Mouse (Mus musculus): ENCODE data around the gene Alcam. TPM values are rescaled to one million over a fixed set of nuclear protein-coding genes. Genes with fewer than 3 reads are reported as not detected.

Gene Alcam
- polyA plus RNA-seq, 1 experiment = 27.7 TPM

DNA sequence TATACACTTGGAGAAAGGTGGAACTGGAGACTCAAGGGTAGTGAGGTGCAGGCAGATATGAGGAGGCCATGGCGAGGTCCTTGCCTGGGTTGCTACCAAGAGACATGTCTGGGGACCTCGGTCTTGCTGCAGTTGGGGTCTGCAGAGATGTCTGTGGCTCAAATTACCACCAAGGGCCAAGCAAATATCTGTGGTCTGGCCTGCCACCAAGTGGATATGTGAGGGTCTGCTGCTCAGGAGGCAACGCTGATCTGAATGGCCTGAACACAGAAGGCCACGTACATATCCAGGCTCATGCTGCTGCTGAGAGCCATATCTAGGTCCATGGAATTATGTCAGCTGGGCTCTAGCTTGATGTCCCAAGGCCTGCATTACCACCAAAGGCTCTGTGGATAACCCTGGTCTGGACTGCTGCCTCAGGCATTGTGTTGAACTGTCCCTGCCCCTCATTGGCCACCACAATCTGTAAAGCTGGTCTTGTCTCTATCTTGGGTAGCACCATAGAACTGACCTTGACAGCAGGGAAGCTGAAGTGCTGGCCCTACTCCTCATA, 210.4 kb downstream of the Alcam start:
- TF ChIP-seq MAX (IDR thresholded peaks at IDR 0.05) (no peak), USF1 (IDR thresholded peaks at IDR 0.05; ENCODE audit: low read depth) (no peak), CTCF (IDR thresholded peaks at IDR 0.05; ENCODE audit: control insufficient read depth, insufficient read depth, insufficient read length) (no peak), MYOG (IDR thresholded peaks at IDR 0.05; ENCODE audit: control insufficient read depth, extremely low read depth, insufficient read length) (no peak), CEBPB (IDR thresholded peaks at IDR 0.05; ENCODE audit: low read depth) (no peak), MYOD1 (IDR thresholded peaks at IDR 0.05; ENCODE audit: control insufficient read depth, insufficient read length, low read depth) (no peak), FOSL1 (IDR thresholded peaks at IDR 0.05; ENCODE audit: insufficient read depth, low read length, poor library complexity, severe bottlenecking) (no peak)
- no peak overlapping the region for H3ac ChIP-seq (ENCODE audit: control insufficient read depth, insufficient read length, low read depth)
- H3K79me2 ChIP-seq (ENCODE audit: control insufficient read depth, insufficient read depth) = no peaks in the 10 kb centered on the region
- no peaks in the 10 kb centered on the region for H3K27me3 ChIP-seq (ENCODE audit: control insufficient read depth, insufficient read depth, insufficient read length)
- peaks cover under 1% of the 10 kb centered on the region for H3K36me3 ChIP-seq (ENCODE audit: control insufficient read depth, insufficient read depth)
- H3K79me3 ChIP-seq (ENCODE audit: low read depth) = no peaks in the 10 kb centered on the region
- H3K4me3 ChIP-seq (ENCODE audit: insufficient read depth, poor library complexity, severe bottlenecking) = no peak overlapping the region

DNA sequence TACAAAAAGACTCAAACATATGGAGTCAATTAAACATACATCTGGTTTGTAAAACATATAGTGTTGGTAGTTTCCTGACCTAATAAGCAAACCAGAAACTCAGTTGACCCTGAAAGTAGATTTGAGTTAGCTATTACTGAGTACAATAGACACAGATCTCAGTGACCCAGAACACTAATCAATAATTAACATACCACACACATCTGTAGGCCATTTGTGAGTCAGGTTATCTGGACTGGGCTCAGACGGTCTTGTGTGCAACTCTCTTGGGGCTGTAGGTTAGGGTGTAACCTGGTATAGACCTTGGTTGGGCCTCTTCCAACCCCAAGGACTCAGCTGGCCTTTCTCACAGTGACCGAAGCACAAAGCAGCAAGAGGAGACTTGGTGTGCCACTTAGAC, 211.7 kb downstream of the Alcam start:
- Histone ChIP-seq H3K27me3 (ENCODE audit: control insufficient read depth, insufficient read depth, insufficient read length) (no peaks in the 10 kb centered on the region), H3K36me3 (ENCODE audit: control insufficient read depth, insufficient read depth) (no peaks in the 10 kb centered on the region), H3K79me2 (ENCODE audit: control insufficient read depth, insufficient read depth) (no peaks in the 10 kb centered on the region), H3K79me3 (ENCODE audit: low read depth) (no peaks in the 10 kb centered on the region), H3ac (ENCODE audit: control insufficient read depth, insufficient read length, low read depth) (no peak overlapping the region), H3K4me3 (ENCODE audit: insufficient read depth, poor library complexity, severe bottlenecking) (no peak overlapping the region)
- TF ChIP-seq CEBPB (IDR thresholded peaks at IDR 0.05; ENCODE audit: low read depth) (no peak), USF1 (IDR thresholded peaks at IDR 0.05; ENCODE audit: low read depth) (no peak), CTCF (IDR thresholded peaks at IDR 0.05; ENCODE audit: control insufficient read depth, insufficient read depth, insufficient read length) (no peak), MAX (IDR thresholded peaks at IDR 0.05) (no peak)

DNA sequence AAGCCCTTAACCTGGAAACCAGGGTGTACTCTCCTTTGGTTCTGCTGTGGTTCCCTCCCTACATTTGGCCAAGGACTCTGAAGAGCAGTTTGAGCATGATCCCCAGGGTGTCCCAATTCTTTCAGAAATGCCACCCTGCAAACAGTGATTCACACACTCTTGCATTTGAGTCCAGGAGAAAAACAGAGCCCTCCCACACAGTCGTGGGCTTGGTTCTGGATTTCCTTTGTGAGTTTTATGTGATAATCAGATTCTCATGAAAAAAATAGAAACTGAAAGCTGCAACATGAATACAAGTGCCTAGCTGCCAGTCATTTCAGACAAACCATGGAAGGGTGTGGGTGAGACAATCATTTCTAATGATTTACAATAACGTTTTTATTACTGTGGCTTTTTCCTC, 223.9 kb downstream of the Alcam start:
- H3K27me3 ChIP-seq (ENCODE audit: control insufficient read depth, insufficient read depth, insufficient read length) = no peaks in the 10 kb centered on the region
- no peaks in the 10 kb centered on the region for H3K79me2 ChIP-seq (ENCODE audit: control insufficient read depth, insufficient read depth)
- no peaks in the 10 kb centered on the region for H3K79me3 ChIP-seq (ENCODE audit: low read depth)
- H3K4me3 ChIP-seq (ENCODE audit: insufficient read depth, poor library complexity, severe bottlenecking) = no peak overlapping the region
- H3K36me3 ChIP-seq (ENCODE audit: control insufficient read depth, insufficient read depth) = no peaks in the 10 kb centered on the region
- TF ChIP-seq FOSL1 (IDR thresholded peaks at IDR 0.05; ENCODE audit: insufficient read depth, low read length, poor library complexity, severe bottlenecking) (no peak), USF1 (IDR thresholded peaks at IDR 0.05; ENCODE audit: low read depth) (no peak), CTCF (IDR thresholded peaks at IDR 0.05; ENCODE audit: control insufficient read depth, insufficient read depth, insufficient read length) (no peak), MAX (IDR thresholded peaks at IDR 0.05) (no peak), MYOD1 (IDR thresholded peaks at IDR 0.05; ENCODE audit: control insufficient read depth, insufficient read length, low read depth) (no peak), CEBPB (IDR thresholded peaks at IDR 0.05; ENCODE audit: low read depth) (no peak), MYOG (IDR thresholded peaks at IDR 0.05; ENCODE audit: control insufficient read depth, extremely low read depth, insufficient read length) (no peak)
- no peak overlapping the region for H3ac ChIP-seq (ENCODE audit: control insufficient read depth, insufficient read length, low read depth)

DNA sequence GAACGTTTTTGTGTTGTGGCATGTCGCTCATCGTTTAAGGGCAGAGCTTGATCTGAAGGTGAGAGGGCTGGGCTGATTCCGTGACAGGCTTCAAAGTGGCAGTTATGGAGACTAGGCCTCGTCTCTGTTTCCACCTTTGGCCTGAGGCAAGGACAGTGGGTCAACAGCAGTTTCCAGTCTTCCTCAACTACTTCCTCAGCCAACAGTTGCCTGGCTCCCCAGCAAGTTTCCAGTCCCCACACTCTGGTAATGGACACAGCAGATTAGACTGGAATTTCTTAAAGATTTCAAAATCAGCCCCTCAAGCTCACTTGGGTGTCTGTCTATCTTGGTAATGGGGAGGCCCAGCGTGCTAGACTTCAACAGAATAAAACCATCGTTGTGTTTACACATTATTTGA, 224.4 kb downstream of the Alcam start:
- no peak overlapping the region for H3K4me3 ChIP-seq (ENCODE audit: insufficient read depth, poor library complexity, severe bottlenecking)
- H3K79me2 ChIP-seq (ENCODE audit: control insufficient read depth, insufficient read depth) = no peaks in the 10 kb centered on the region
- TF ChIP-seq FOSL1 (IDR thresholded peaks at IDR 0.05; ENCODE audit: insufficient read depth, low read length, poor library complexity, severe bottlenecking) = no peak
- no peak for TF ChIP-seq CTCF (IDR thresholded peaks at IDR 0.05; ENCODE audit: control insufficient read depth, insufficient read depth, insufficient read length)
- no peak for TF ChIP-seq USF1 (IDR thresholded peaks at IDR 0.05; ENCODE audit: low read depth)
- no peak for TF ChIP-seq CEBPB (IDR thresholded peaks at IDR 0.05; ENCODE audit: low read depth)
- TF ChIP-seq MYOD1 (IDR thresholded peaks at IDR 0.05; ENCODE audit: control insufficient read depth, insufficient read length, low read depth) = no peak
- TF ChIP-seq MYOG (IDR thresholded peaks at IDR 0.05; ENCODE audit: control insufficient read depth, extremely low read depth, insufficient read length) = no peak
- no peak for TF ChIP-seq MAX (IDR thresholded peaks at IDR 0.05)
- no peaks in the 10 kb centered on the region for H3K36me3 ChIP-seq (ENCODE audit: control insufficient read depth, insufficient read depth)
- H3K79me3 ChIP-seq (ENCODE audit: low read depth) = no peaks in the 10 kb centered on the region
- H3K27me3 ChIP-seq (ENCODE audit: control insufficient read depth, insufficient read depth, insufficient read length) = no peaks in the 10 kb centered on the region
- no peak overlapping the region for H3ac ChIP-seq (ENCODE audit: control insufficient read depth, insufficient read length, low read depth)

DNA sequence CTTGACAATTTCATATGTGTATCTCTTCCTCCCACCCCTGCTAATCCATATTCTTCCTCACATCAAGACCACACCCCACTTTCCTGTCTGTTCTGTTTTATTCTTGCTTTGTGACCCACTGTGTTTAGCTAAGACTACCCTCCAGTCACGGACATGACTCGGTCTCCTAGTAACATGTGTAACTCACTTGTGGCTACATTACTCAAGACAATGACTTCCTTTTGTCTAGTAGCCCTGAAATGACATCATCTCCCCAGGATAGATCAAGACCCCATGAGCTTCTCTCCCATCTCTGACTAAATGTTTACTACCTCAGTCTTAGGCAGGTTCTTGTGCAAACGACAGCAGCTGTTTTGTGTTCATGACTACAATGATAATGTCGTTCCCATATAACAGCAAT, 231.0 kb downstream of the Alcam start:
- TF ChIP-seq MYOG (IDR thresholded peaks at IDR 0.05; ENCODE audit: control insufficient read depth, extremely low read depth, insufficient read length) = no peak
- no peak for TF ChIP-seq USF1 (IDR thresholded peaks at IDR 0.05; ENCODE audit: low read depth)
- TF ChIP-seq MYOD1 (IDR thresholded peaks at IDR 0.05; ENCODE audit: control insufficient read depth, insufficient read length, low read depth) = no peak
- no peak for TF ChIP-seq MAX (IDR thresholded peaks at IDR 0.05)
- no peak for TF ChIP-seq CTCF (IDR thresholded peaks at IDR 0.05; ENCODE audit: control insufficient read depth, insufficient read depth, insufficient read length)
- no peak for TF ChIP-seq CEBPB (IDR thresholded peaks at IDR 0.05; ENCODE audit: low read depth)
- TF ChIP-seq FOSL1 (IDR thresholded peaks at IDR 0.05; ENCODE audit: insufficient read depth, low read length, poor library complexity, severe bottlenecking) = no peak
- no peak overlapping the region for H3ac ChIP-seq (ENCODE audit: control insufficient read depth, insufficient read length, low read depth)
- no peaks in the 10 kb centered on the region for H3K79me3 ChIP-seq (ENCODE audit: low read depth)
- H3K36me3 ChIP-seq (ENCODE audit: control insufficient read depth, insufficient read depth) = no peaks in the 10 kb centered on the region
- H3K4me3 ChIP-seq (ENCODE audit: insufficient read depth, poor library complexity, severe bottlenecking) = no peak overlapping the region
- H3K79me2 ChIP-seq (ENCODE audit: control insufficient read depth, insufficient read depth) = no peaks in the 10 kb centered on the region
- H3K27me3 ChIP-seq (ENCODE audit: control insufficient read depth, insufficient read depth, insufficient read length) = no peaks in the 10 kb centered on the region

DNA sequence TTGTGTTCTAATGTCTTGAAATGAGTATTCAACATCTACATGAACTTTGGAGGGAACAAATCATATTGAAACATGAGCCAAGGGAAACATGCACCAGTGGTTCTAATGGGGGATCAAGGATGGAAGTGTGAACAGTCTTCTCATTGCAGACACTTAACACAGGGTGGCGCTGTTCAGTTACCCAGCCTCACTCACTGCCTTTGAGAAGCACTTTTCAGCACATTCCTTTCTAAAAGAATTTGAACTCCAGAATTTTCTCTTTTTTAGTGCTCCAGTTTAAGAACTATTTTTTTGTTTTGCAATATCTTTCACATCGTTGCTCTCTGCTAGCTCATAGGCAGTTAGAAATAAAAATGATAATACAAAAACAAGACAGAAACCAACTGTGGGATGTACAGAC, 234.8 kb downstream of the Alcam start:
- TF ChIP-seq CTCF (IDR thresholded peaks at IDR 0.05; ENCODE audit: control insufficient read depth, insufficient read depth, insufficient read length) (peak; percentile 60), USF1 (IDR thresholded peaks at IDR 0.05; ENCODE audit: low read depth) (no peak), CEBPB (IDR thresholded peaks at IDR 0.05; ENCODE audit: low read depth) (no peak)
- Histone ChIP-seq H3K79me3 (ENCODE audit: low read depth) (no peaks in the 10 kb centered on the region), H3ac (ENCODE audit: control insufficient read depth, insufficient read length, low read depth) (no peak overlapping the region), H3K79me2 (ENCODE audit: control insufficient read depth, insufficient read depth) (no peaks in the 10 kb centered on the region), H3K4me3 (ENCODE audit: insufficient read depth, poor library complexity, severe bottlenecking) (no peak overlapping the region), H3K36me3 (ENCODE audit: control insufficient read depth, insufficient read depth) (no peaks in the 10 kb centered on the region), H3K27me3 (ENCODE audit: control insufficient read depth, insufficient read depth, insufficient read length) (no peaks in the 10 kb centered on the region)

Measured in C2C12 (cell line).